Mouse (Mus musculus) heart, adult 2 months (tissue): ENCODE data around the gene Wfdc3.

Experiments used
- EP300 ChIP-seq: fragments of 200-500 bp; IDR thresholded peaks from 2 replicates; pipeline ENCODE4 v1.6.1; 2011; ENCODE audit warnings: low read depth, low read length, control low read depth; ENCODE audit not compliant: insufficient read depth
- POLR2A ChIP-seq: fragments of 200-500 bp; IDR thresholded peaks from 2 replicates; pipeline ENCODE4 v1.6.1; 2011; ENCODE audit warnings: mild to moderate bottlenecking, low read depth, low read length, control low read depth; ENCODE audit not compliant: insufficient read depth

DNA sequence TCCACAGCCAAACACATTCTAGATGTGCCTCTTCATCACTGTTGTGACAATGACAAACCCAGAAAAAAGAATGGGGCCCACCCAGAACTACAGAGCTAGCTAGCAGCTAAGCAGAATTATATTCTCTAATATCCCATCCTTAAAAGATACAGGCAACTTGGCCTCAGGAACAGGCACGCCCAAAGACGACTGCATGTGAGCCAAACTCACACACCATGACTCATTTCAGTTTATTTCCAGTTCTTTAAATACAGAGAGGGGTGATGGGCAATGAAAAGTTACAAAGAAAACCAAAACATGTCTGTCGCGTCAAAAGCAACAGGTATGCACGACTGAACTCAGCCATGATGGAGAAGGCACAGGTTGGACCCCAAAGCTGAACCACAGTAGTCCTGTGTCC lies 10.3 kb downstream of the Wfdc3 start:
- TF ChIP-seq EP300 (no peak), POLR2A (no peak)
